Mouse (Mus musculus): Measurements from ENCODE around the gene Car2.
A peak's percentile ranks its signal among the peaks of the same experiment; 100 is the strongest.

Car2 gene

DNA sequence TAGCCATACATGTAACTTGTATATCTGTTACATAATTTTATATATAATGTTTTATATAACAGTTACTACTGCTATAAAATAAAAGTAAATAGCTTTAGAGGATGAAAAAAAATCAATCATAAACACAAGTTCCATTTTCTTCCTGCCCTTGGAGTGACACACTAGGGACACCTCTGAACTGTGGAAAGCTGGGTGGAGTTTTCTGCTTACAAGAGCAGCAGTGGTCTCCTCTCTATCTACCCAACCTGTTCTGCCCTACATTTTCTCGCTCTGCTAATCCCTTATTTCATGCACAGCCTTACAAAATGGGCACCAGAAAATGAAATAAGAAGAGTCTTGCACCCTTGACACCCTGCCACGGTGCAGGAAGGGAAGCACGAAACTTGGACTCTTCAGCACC is 6.8 kb upstream of the Car2 start:
- no peak for DNase-seq

DNA sequence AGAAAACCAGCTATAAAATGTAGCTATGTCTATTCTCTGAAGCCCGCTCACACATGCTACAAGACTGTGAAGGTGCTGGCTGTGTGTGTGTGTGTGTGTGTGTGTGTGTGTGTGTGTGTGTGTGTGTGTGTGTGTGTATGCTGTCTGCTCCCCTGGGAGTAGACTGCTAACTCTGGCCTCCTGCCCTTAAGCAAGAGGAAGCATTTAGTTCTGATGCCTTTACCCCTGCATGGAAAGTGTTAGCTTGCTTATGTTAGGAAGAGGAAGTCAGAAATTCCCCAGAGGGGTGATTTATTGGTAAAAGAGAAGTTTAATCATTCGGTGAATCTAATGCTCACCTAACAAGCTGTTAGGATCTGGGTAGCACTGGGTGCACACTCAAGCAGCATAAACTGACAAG is 5.8 kb upstream of the Car2 start:
- no peak for DNase-seq

DNA sequence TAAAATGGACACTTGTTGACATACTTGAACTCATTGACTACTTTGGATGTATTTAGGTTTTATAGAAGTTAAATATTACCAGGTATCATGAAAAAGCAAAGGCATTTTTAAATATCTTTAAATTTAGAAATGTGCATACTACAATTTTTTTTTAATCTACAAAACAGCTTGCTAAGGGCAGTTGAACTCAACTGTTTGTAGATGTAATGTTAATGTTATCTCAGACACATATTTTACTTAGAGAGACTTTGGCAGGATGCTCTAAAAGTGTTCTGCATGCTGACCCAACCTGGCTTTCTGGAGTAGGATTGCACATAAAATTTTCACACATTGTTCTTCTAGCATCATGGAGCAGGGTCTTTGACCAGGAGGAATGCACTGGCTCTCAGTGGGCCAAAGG is 4.1 kb upstream of the Car2 start:
- DNase-seq, result no peak

DNA sequence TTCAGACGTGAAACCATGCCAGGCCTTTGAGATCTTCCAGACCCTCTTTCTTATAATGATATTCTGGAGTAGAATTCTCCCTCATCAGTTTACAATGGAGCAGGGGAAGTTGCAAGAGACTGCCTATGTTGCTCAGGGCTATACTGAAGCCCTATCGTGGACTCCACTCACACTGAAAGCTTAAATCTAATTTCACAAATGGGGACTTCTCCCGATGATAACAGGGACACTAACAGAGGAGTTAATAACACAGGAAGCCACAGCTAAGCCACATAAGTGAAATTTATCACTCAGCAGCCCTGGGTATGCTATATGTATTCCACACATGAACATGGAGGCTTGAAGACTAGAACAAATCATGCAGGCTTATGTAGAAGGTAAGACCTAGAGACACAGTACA is 3.3 kb upstream of the Car2 start:
- no peak for DNase-seq

DNA sequence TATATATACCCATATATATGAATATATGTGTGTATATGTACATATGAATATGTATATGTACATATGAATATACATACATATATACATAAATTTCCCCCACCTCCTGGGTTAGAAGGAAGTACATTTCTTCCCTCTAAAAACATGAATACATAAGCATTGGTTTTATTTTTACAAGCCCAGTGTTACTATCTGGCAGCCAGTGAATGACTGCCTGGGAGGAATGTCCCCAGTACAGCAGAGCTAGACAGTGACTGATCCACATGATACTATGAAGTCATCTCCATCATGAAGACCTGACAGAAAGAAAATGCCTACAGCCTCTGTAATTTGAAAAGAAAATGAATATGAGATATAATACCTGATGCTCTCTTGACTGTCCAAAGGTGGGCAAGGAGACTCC is 1.2 kb upstream of the Car2 start:
- no peak for DNase-seq

DNA sequence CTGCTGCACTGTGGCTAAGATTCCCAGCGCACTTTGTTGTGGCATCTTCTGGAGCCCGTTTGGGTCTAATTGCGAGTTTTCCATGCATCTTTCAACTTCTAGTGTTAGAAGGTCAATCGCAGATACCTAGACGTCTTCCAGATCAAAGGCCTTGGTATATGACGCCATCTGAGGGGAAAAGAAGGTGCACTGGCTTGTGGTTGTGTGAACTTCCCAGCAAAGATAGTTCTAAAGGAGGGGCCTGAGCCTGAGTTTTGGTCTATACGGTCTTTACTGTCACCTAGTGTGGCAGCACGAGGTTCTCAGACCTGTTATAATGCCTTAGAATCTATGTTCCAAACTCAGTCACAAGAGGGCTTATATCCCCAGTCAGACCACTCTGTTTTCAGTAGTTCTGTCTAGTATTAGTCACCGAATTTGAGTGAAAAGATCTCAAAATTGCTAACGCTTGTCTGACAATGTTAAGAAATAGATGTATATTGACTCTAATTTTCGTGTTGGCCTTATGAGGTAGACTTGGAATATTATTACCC is 1.1 kb downstream of the Car2 start:
- DNase-seq, result no peak

DNA sequence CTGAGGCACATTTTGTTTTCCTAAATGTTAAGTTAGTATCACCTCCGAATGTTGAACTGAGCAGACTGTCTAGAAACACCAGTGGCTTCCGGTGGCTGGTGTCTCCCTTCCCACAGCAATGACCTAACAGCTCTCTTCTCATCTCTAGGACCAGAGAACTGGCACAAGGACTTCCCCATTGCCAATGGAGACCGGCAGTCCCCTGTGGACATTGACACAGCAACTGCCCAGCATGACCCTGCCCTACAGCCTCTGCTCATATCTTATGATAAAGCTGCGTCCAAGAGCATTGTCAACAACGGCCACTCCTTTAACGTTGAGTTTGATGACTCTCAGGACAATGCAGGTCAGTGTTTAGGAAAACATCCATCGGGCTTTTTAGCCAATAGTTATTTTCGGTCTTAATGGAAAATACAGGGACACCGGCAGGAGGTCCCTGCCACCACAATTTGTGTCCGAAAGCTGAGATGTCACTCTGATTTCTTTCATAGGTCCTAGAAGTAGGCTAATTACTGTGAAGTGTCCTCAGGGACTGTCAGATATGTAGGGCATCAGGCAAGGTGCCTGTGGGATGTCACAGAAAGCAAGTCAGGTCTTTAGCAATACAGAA is 1.7 kb downstream of the Car2 start:
- no peak for DNase-seq

DNA sequence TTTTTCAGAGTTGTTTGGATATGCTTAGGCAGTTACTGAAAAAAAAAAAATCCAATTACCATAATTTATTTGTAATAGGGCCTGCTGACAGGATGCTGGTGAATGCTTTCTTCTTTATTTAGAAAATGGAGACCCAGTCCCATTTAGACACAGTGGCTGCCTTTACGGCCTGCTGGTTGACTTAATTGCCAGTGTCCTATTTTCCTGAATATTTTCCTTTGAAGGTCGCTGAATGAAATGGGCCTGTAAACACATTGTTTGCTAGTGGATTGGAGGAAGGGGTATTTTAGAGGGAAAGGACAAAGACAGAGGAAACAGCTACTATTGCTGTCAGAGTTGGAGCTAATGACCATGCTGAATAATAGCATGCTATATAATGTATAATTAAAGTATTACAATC is 2.5 kb downstream of the Car2 start:
- no peak for DNase-seq

DNA sequence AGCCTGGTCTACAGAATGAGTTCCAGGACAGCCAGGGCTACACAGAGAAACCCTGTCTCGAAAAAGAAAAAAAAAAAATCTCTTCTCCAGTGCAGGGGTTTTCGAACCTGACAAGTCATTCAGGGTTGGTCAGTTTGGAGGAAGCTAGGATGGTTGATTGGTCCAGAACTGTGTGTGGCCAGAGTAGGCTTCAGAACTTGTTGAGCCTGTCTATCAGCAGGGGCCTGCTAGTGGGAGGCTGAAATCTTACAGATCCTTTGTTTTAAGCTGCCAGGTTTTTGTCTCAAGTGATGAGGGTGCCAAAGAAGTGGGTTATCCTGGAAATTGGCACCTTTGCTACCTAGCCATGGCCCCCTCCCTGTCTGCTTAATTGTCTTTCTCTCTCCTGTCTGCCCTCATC is 3.0 kb downstream of the Car2 start:
- DNase-seq, result no peak

DNA sequence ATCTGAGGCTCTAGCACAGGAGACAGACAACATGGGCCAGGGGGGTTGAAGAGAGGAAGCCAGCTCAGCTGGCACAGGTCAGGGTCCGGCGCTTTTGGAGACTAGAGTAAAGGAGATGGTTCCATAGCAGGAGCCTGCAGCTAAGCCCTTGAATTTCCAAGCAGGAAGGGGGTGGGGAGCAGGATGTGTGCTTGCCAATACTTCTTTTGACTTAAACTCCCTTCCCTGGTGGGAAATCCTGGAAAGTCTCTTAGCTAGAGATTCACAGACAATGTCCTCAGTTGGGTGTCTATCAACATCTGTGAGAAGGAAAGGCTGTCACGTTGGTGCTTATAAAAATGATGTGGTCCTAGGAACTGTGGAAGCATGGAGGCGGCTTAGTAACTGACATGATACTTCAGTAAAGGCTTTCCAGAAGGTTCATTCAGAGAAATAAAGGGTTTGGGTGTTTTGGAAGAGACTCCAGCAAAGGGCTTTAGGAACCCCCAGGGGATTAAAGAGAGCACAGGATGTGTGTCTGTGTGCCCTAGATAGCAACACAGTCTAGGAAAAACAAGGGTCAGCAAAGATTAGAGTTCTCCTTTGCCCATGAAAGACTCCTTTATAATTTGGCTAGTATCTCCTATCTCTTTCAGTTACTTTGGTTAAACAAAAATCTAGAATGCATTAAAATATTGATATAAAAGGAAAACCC is 3.8 kb downstream of the Car2 start:
- no peak for DNase-seq

DNA sequence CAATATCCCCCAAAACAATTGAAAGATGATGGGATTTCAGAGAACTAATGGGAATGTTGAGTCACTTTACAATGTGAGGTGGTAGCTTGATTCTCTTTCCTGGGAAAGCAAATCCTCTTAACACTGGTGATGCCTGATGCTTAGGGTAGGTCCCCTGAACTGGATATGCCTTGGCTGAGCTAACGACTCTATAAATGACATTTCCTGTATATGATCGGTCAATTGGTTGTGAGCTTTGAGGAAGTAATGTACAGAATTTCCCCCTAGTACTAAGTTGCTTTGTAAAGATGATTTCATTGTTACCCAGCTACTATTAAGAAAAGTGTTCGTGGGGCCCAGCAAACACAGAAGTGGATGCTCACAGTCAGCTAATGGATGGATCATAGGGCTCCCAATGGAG is 6.9 kb downstream of the Car2 start:
- no peak for DNase-seq

DNA sequence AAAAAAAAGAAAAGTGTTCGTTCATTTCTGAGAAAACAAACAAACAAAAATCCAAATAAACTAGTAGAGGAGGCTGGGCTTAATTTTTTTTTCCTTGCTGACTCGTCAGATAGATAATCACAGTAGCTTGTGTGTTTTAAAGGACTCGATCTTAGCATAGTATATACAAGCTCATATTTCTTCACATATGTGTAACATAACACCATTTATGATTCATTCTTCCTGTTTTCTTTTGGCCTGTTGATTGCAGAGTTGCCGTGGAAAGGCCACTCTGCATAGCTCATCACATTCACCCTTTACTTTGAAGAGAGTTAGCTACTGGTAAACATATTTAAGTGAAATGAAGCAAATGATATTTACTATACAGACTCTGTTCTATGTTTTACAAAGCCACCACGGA is 7.6 kb downstream of the Car2 start:
- no peak for DNase-seq

DNA sequence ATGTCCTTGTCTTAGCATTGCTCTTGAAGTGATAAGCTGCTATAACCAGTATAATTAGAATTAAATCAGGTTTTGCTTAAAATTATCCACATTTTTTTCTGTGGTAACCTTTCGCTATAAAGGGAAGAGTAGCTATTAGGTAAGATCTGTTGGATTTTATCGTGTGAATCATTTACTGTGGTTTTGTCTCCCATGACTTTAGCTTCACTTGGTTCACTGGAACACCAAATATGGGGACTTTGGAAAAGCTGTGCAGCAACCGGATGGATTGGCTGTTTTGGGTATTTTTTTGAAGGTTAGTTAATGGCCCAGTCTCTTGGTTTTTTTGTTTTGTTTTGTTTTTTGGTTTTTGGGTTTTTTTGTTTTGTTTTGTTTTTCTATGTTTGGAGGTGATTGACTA is 9.3 kb downstream of the Car2 start:
- DNase-seq, result no peak

DNA sequence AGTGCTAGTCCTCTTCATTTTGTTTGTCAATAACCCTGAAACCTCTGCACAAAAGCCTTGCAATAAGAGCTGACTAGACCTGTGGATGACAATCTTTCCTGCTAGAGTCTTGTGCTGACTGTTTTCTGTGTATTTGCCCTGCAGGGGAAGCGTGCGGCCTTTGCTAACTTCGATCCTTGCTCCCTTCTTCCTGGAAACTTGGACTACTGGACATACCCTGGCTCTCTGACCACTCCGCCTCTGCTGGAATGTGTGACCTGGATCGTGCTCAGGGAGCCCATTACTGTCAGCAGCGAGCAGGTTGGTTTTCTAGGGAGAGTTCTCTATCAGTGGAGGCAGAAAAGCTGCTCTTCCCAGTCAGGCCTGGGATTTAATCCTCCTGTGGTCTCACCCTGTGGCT is 11.7 kb downstream of the Car2 start:
- no peak for DNase-seq

DNA sequence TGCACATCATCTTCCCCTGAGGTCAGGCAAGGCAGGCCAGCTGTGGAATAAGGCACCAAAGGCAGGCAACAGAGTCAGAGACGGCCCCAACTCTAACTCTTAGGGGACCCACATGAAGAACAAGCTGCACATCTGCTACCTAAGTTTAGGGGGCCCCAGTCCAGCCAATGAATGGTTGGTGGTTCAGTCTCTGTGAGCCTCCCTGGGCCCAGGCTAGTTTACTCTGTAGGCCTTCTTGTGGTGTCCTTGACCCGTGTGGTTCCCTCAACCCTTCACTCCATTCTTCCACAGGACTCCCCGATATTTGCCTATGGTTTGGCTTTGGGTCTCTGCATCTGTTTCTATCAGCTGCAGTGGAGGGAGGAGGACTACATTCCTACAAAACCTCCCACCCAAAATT is 17.3 kb downstream of the Car2 start:
- no peak for DNase-seq

DNA sequence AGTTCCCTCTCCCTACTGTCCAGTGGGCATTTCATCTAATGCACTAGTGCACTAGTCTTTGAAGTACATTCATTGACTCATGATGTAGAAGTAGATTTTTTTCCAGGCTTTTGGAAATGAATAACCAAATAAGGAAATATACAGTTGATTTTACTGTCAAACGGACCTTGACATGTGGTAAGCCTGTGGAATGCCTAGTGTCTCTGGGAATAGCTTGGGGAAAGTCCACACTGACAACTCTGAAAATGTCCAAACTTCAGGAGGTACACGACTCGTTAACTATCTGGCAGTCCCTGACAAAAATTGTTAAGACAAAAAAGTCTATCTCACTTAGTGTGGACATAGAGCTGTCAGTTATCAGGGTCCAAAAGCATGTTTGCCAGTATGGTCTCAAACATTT is 18.1 kb downstream of the Car2 start:
- DNase-seq, result no peak

DNA sequence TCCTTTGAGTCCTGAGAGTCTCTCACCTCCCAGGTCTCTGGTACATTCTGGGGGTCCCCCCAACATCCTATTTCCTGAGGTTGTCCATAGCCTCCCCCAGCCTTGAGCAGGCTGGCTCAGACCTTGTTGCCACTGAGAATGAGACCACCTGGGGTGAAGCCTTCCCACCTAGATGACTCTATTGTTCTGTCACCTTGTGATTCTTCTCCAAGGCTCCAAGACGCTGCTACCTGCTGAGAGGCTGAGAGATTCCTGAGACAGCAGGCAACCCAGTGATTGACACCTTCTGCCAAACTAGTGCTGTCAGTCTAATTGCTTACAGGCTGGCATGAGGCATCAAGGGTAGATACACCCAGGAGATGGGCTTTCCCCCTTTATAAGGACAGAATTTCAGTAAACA is 21.2 kb downstream of the Car2 start:
- DNase-seq, result no peak

DNA sequence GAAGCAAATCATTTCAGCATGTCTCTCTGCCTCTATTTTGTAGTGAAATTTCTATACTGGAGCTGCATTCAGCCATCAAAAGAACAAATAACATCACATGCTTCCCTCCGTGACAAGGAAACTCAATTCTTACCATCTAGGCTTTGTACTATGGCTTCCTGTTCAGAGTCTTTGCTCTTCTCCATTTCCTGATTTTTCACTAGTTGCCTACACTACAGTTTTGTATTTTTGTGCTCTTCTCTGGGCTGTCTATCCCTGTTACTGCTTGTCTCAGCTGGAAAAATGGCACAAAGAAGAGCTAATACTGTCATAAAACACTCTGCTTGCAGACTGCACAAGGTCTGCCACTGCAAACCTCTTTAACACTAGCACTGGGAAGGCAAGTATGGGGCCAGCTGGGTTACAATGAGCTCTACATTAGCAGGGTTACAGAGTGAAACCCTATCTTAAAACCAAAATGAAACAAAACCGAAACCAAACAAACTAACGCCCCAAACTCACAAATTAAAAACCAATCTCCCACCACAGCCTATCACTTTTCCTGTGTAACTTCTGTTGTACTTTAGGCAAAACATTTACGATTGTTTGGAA is 26.0 kb downstream of the Car2 start:
- no peak for DNase-seq

DNA sequence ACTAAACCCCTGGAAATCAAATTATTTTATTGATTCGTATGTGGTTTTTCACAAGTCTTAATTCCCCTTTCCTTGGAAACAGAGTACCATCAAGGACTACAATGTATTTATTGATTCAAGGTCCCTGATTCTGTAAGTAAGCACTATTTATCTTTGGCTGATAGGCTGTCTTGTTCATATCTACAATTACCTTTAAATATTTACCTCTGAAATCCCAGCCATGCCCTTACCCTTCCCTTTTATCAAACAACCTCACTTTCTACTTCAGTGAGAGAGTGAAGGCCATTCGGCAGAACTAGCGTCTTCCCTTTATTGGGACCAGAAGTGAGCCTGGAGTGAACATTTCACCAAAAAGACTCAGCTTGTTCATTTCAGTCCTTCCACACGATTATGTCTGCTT is 27.7 kb downstream of the Car2 start:
- no peak for DNase-seq

DNA sequence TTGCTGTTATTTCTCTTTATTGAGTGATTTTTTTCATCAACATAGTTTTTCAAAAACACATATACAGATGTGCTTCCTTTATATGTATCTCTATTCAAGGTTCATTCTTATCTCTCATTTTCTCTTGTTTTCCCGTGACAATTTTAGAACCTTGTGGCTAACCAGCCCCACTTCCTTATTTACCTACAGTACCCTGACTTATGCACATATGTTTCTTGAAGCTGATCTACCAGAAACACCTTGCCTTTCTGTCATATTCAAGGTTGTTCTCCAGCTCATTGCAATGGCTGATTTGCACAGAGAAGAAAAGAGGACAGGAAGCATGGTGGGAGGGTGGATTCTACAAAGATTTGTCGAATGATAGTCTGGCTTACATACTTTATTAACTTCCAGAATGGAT is 29.3 kb downstream of the Car2 start:
- DNase-seq, result no peak

DNA sequence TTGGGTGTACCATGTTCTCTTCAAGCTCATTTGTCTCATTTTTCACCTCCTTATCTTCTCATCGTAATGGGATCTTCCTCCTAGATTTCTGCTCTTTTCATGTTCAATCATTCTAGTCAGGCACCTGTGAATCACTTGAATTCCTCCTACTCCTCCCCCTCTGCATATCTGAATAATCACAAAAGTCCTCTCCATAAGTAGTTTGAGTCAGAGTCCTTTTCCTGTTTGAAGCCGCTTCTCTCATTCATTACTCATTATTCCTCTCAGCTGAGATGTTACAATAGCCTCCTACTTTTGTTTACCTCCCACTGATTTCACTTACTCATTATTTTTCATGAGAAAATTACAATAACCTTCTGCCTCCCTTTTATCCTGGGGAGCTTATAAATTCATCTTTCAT is 31.2 kb downstream of the Car2 start:
- no peak for DNase-seq

DNA sequence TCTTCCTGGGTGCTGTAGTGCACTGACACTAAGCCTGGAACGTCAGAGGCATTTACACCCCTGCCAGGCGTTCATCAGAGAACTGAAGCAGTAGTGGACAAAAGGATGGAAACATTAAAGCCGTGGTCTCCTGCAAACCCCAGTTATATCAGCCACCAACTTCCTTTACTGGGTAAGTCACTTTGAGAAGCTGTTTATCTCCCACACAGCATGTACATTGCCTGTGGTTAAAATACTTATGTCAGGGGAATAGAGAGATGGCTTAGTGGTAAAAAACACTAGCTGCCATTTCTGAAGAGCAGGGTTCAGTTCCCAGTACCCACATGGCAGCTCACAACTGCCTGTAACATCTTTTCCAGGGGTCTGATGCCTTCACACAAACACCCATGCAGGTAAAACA is 58.6 kb downstream of the Car2 start:
- DNase-seq, result no peak

DNA sequence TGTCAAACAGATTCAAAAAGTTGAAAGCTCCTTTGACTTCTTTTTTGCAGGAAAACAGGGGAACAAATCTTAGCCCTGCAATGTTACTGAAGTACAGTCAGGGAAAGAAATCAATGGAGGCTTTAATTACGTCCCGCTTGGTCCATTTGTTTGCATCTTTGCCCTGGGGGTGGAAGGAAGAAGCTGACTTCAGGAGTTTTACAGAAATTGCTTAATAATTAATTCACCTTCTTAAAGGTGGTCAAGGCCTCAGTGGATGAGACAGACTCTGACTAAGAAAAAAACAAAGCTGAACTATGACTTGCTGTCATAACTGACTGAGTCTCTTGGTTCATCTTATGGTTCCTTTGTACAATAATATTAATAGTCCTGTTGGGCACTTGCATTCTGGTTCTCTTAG is 59.6 kb downstream of the Car2 start:
- DNase-seq, result no peak

DNA sequence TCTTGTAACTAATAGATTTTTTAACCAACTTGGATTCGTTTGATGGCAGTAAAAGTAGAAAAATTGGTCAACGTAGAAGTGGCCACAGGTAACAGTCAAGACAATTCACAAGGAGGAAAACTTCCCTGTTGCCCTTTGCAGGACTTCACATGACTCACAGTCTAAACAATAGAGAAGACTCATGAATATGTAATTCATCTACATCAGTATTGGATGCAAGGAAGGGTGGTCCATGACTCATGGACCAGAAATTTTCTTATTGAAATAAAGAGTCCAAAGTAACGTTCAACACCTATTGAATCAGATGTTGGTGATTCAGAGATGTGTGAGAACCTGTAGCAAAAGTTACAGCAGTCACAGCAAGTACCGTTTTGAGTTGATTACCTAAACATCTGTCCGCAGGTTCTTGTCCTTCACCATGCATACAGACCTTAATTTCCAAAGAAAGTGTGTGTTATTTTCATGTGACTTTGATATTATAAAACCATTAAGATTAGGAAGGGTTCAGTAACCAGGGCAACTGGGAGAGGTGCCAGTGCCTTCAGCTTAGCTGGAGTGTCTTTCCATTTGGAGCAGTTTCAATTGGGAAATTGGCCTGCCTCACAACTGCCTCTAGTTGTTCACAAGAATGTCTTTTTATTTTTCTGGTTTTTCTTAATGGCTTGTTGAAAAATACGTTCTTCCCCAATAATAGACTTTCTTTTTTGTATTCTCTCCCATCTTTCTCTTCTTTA is 62.2 kb downstream of the Car2 start:
- DNase-seq, result peak; percentile 77 to 79
